Mouse (Mus musculus) embryonic facial prominence, embryonic 12.5 days (tissue): ENCODE data around the gene Metrn. TPM values are rescaled to one million over a fixed set of nuclear protein-coding genes. Genes with fewer than 3 reads are reported as not detected.

Source experiments
- ATAC-seq: fragments of 200-750 bp; cut with Nextera tagmentation; 2 replicates; pipeline ENCODE4 v1.8.0; 2017; ENCODE audit not compliant: insufficient number of reproducible peaks, insufficient read depth, low FRiP score, low TSS enrichment
- H3K27ac ChIP-seq: fragments of 300-500 bp; sonication (generic); 2 replicates; pipeline ENCODE4 v1.5.1; 2016; ENCODE audit warnings: mild to moderate bottlenecking
- H3K27me3 ChIP-seq: fragments of 300-500 bp; sonication (generic); 2 replicates; pipeline ENCODE4 v1.6.1; 2016; ENCODE audit warnings: mild to moderate bottlenecking, moderate library complexity
- H3K36me3 ChIP-seq: fragments of 300-500 bp; sonication (generic); 2 replicates; pipeline ENCODE4 v1.6.1; 2016; ENCODE audit warnings: mild to moderate bottlenecking
- H3K4me1 ChIP-seq: fragments of 300-500 bp; sonication (generic); 2 replicates; pipeline ENCODE4 v1.6.1; 2016
- H3K4me2 ChIP-seq: fragments of 300-500 bp; sonication (generic); replicated peaks from 2 replicates; pipeline ENCODE4 v1.6.1; 2016; ENCODE audit warnings: mild to moderate bottlenecking, moderate library complexity
- H3K4me3 ChIP-seq: fragments of 300-500 bp; sonication (generic); 2 replicates; pipeline ENCODE4 v1.5.1; 2016; ENCODE audit warnings: mild to moderate bottlenecking
- H3K9ac ChIP-seq: fragments of 300-500 bp; sonication (generic); 2 replicates; pipeline ENCODE4 v1.6.1; 2016; ENCODE audit warnings: mild to moderate bottlenecking, moderate library complexity
- H3K9me3 ChIP-seq: fragments of 300-500 bp; sonication (generic); 2 replicates; pipeline ENCODE4 v1.6.1; 2016; ENCODE audit warnings: mild to moderate bottlenecking, moderate library complexity
- WGBS: fragments of 180-500 bp; shearing (Covaris S2); methylation state at CpG from one replicate; pipeline ENCODE4 v1.1.7; 2016; 5-methylcytosine and 5-hydroxymethylcytosine counted together
- polyA plus RNA-seq: library from polyadenylated mRNA; unstranded; fragments of >200 nt; fragmentation: Nextera tagmentation; extraction: Ambion mirVana; gene quantifications from 2 replicates; pipeline ENCODE4 v1.2.1, GENCODE M21; 2016

The Metrn gene
- polyA plus RNA-seq, 1 experiment from 2014 or later: 65.9 TPM

DNA sequence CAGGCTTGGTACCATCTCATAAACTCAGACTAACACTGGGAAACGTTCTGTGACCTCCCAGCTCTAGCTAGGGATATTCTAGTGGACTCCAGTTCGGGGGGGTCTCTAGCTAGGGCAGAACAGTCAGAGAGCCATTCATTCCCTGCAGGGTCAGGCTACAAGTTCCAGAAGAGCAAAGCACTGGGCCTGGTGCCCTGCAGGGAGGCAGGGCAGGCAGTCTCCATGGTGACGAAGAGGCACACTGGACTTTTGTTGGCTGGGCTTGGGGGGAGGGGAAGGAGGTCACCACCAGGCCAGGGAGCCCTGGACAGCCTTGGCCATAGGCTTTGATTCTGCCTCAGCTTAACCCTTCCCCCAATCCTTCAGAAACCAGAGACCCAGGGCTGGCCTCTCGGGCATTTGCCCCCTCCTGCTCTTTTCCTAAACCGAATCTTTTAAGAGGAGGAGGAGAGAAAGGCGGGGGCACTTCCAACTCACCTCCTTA is 1.3 kb downstream of the Metrn start, which contains the start of gene AC134908.4:
AC134908.4 (minus strand) TSS at position 51 of the 484 bp plus-strand sequence.
- ATAC-seq: no peak
- Histone ChIP-seq H3K9me3 (no peaks in the 10 kb centered on the region), H3K4me1 (peaks cover 43% of the 10 kb centered on the region), H3K9ac (peak within 1 kb of the TSS; percentile 68), H3K27ac (peak within 1 kb of the TSS; percentile 51), H3K4me3 (peak within 1 kb of the TSS; percentile 86), H3K27me3 (no peaks in the 10 kb centered on the region), H3K4me2 (peak within 1 kb of the TSS; percentile 95), H3K36me3 (no peaks in the 10 kb centered on the region; the same call in 1 of the 2 replicates)
- WGBS: 8% methylated on average over 6 of the region's 6 CpGs

- Histone ChIP-seq H3K9me3 (no peaks in the 10 kb centered on the region), H3K27ac (peak overlapping the region; percentile 42; the same call in 1 of the 2 replicates), H3K4me2 (peak overlapping the region; percentile 95), H3K36me3 (no peaks in the 10 kb centered on the region; the same call in 1 of the 2 replicates), H3K27me3 (no peaks in the 10 kb centered on the region), H3K9ac (peak overlapping the region; percentile 68), H3K4me3 (peak overlapping the region; percentile 86; the same call in 1 of the 2 replicates), H3K4me1 (peaks cover 43% of the 10 kb centered on the region)
- no peak for ATAC-seq
- WGBS: 71% methylated on average over 17 of the region's 17 CpGs
These were observed 1.9 kb downstream of the Metrn start for GRCm38 (mm10) chr17:25794998-25795397.

- WGBS: 50% methylated on average over 13 of the region's 13 CpGs
- no peak overlapping the region for H3K9ac ChIP-seq
- no peak overlapping the region for H3K4me2 ChIP-seq
- no peak overlapping the region for H3K4me3 ChIP-seq
- H3K9me3 ChIP-seq: no peaks in the 10 kb centered on the region
- no peak for ATAC-seq
- peaks cover 8% of the 10 kb centered on the region; the same call in 1 of the 2 replicates for H3K36me3 ChIP-seq
- H3K27ac ChIP-seq: no peak overlapping the region; the same call in 1 of the 2 replicates
- no peaks in the 10 kb centered on the region for H3K27me3 ChIP-seq
- H3K4me1 ChIP-seq: peaks cover 43% of the 10 kb centered on the region
These were observed 2.7 kb downstream of the Metrn start for GRCm38 (mm10) chr17:25794197-25794596.

DNA sequence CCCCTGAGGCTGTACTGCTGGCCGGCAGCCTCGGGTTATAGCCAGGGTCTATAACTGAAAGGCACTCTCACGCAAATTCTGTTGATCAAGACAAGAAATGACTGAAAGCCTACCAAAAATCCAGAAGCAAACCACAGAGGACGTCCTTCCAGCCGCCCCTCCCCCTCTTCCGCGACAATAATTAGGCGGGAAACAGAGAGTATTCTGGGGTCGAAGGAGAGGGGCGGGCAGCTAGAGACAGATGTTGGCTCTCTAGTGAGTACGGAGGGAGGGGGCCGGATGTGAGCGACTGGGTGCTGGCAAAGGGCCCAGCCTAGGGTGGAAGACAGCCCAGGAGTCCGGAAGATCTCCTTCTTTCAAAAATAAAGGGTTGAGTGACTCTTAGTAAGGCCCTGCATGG is 4.3 kb downstream of the Metrn start, which contains the start of gene Fam173a:
Fam173a (minus strand) TSS at position 287 of the 400 bp plus-strand sequence.
- Histone ChIP-seq H3K36me3 (peaks cover 18% of the 10 kb centered on the region), H3K4me2 (peak within 1 kb of the TSS; percentile 87), H3K9ac (peak within 1 kb of the TSS; percentile 77), H3K27me3 (no peaks in the 10 kb centered on the region), H3K9me3 (no peaks in the 10 kb centered on the region), H3K4me3 (peak within 1 kb of the TSS; percentile 69), H3K27ac (peak within 1 kb of the TSS; percentile 95), H3K4me1 (peaks cover 42% of the 10 kb centered on the region)
- ATAC-seq: no peak
- under 1% methylated on average over 14 of the region's 14 CpGs for WGBS

DNA sequence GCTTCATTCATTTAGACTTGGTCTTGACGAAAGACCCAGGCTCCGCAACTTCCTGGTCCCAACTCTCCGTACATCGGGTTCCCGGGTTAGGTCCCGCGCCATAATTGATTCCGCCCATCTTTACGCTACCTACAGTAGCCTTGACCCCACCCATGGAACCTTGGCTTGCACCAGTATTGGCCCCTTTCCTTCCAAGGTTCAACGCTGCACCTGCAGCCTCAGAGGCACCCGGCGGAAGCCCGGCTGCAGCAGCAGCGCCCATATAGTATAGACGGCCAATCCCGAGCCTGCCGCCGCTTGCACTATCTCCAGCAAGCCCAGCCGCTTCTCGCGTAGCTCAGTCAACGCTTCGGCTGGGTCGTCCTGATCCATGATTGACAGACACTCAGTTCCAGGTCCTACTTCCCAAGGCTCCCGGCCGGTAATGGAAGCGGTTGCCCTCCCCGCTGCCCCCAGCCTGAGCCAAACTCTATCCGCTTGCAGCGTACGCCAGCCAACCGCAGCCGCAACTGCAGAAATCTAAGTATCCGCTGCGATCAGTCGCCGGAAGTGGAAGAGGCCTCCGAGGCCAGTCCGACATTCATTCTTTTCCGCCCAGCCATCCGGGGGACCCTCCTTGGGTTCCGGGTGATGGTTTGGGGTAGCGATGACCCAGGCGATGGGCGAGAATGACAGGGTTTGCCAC is 5.0 kb downstream of the Metrn start:
- Histone ChIP-seq H3K27me3 (no peaks in the 10 kb centered on the region), H3K9ac (peak overlapping the region; percentile 77), H3K4me1 (peaks cover 36% of the 10 kb centered on the region), H3K27ac (peak overlapping the region; percentile 95), H3K36me3 (peaks cover 24% of the 10 kb centered on the region), H3K4me2 (peak overlapping the region; percentile 87), H3K9me3 (no peaks in the 10 kb centered on the region), H3K4me3 (peak overlapping the region; percentile 69)
- WGBS: under 1% methylated on average over 45 of the region's 45 CpGs
- ATAC-seq: peak; percentile 43; the same call in 1 of the 2 replicates

DNA sequence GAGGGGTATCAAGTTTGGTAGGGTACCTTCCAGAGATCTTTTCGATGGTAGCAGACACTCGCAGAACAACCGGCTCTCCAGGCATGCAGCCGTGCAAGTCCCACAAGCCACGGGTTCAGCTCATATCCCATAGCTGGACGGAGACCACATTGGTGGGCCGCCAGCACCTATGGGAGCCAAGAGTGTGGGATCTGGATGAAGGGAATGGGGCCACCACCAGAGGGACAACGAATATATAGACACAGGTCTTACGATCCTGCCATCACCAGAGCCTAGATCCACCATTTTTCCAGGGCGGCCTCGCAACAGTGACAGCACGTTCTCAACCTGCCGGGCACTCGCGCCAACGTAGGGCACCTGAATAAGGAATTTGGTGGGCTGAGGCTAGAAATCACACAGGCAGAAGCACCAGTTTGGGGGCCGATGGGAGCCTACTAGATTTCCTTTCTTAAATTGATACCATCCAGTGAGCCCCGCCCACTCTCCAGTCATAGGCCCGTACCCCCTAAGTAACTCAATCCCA is 5.6 kb downstream of the Metrn start:
- no peaks in the 10 kb centered on the region for H3K27me3 ChIP-seq
- peaks cover 25% of the 10 kb centered on the region for H3K36me3 ChIP-seq

GRCm38 (mm10) chr17:25786781-25787504 is 10.0 kb downstream of the Metrn start:
- Histone ChIP-seq H3K9me3 (no peaks in the 10 kb centered on the region), H3K9ac (no peak overlapping the region), H3K4me2 (no peak overlapping the region), H3K27me3 (no peaks in the 10 kb centered on the region), H3K4me1 (peaks cover 32% of the 10 kb centered on the region), H3K27ac (no peak overlapping the region), H3K4me3 (no peak overlapping the region), H3K36me3 (peaks cover 49% of the 10 kb centered on the region)
- no peak for ATAC-seq
- 91% methylated on average over 9 of the region's 9 CpGs for WGBS

More for the DNA sequence above, 5.6 kb downstream of the Metrn start:
- Histone ChIP-seq H3K4me1 (peaks cover 35% of the 10 kb centered on the region), H3K9ac (peak overlapping the region; percentile 77), H3K4me3 (peak overlapping the region; percentile 69), H3K4me2 (peak overlapping the region; percentile 87), H3K27ac (peak overlapping the region; percentile 95), H3K9me3 (no peaks in the 10 kb centered on the region)
- WGBS: 25% methylated on average over 19 of the region's 19 CpGs
- no peak for ATAC-seq

- ATAC-seq: no peak
- H3K4me3 ChIP-seq: peak within 1 kb of the TSS; percentile 57
- peak within 1 kb of the TSS; percentile 81 for H3K27ac ChIP-seq
- H3K4me2 ChIP-seq: peak within 1 kb of the TSS; percentile 68
- peaks cover 55% of the 10 kb centered on the region for H3K36me3 ChIP-seq
- no peaks in the 10 kb centered on the region for H3K9me3 ChIP-seq
- peak within 1 kb of the TSS; percentile 72 for H3K9ac ChIP-seq
- 77% methylated on average over 3 of the region's 3 CpGs for WGBS
- H3K4me1 ChIP-seq: peaks cover 29% of the 10 kb centered on the region
- no peaks in the 10 kb centered on the region for H3K27me3 ChIP-seq
These were observed 10.7 kb downstream of the Metrn start, which contains the start of gene Ccdc78 for GRCm38 (mm10) chr17:25786280-25786679. TSS of gene Ccdc78 (plus strand) at chr17:25786580.

- peaks cover 24% of the 10 kb centered on the region for H3K4me1 ChIP-seq
- under 1% methylated on average over 23 of the region's 23 CpGs for WGBS
- peak within 1 kb of the TSS; percentile 81 for H3K27ac ChIP-seq
- H3K36me3 ChIP-seq: peaks cover 65% of the 10 kb centered on the region
- ATAC-seq: peak; percentile 75
- H3K27me3 ChIP-seq: no peaks in the 10 kb centered on the region
- peak within 1 kb of the TSS; percentile 68 for H3K4me2 ChIP-seq
- no peaks in the 10 kb centered on the region for H3K9me3 ChIP-seq
- peak within 1 kb of the TSS; percentile 72 for H3K9ac ChIP-seq
- peak within 1 kb of the TSS; percentile 57 for H3K4me3 ChIP-seq
These were observed 11.6 kb downstream of the Metrn start, which contains the start of gene Haghl for GRCm38 (mm10) chr17:25785281-25785745. TSS of gene Haghl (minus strand) at chr17:25785673.

DNA sequence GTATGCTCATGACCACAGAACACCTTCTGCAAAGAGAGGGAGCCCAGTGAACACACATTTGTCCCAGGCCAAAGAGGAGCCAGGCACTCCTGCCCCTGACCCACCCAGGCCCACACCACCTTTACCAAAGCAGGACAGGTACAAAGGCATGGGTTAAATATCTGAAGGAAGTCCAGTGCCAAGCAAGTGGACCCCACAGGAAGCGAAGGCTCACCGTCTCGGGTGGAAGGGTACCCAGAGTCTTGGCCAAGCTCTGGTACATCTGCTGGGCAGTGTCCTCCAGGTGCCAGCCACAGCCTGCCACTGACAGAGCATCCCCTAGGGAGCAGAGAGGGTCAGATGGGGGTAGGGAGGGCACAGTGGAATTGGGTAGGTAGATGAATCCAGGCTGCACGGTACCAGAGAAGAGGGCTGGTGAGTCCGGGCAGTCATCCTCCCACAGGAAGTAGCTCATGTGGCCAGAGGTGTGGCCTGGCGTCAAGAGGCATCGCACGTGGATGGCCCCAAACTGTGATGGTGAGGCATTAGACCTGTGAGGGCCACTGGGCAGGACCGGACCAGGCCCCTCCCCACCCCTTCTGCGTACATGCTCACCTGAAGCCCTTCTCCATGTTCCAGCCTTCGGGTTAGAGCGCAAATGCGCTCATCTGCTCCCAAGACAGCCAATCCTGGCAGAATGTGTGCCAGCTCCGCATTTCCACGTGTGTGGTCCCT is 12.9 kb downstream of the Metrn start:
- Histone ChIP-seq H3K4me2 (peak overlapping the region; percentile 68), H3K27me3 (no peaks in the 10 kb centered on the region), H3K9ac (peak overlapping the region; percentile 72), H3K4me1 (peaks cover 24% of the 10 kb centered on the region), H3K4me3 (peak overlapping the region; percentile 57), H3K36me3 (peaks cover 62% of the 10 kb centered on the region), H3K9me3 (no peaks in the 10 kb centered on the region), H3K27ac (no peak overlapping the region)
- no peak for ATAC-seq
- WGBS: 79% methylated on average over 15 of the region's 15 CpGs

GRCm38 (mm10) chr17:25783086-25783485 is 13.8 kb downstream of the Metrn start:
- 83% methylated on average over 7 of the region's 7 CpGs for WGBS
- Histone ChIP-seq H3K36me3 (peaks cover 58% of the 10 kb centered on the region), H3K9ac (no peak overlapping the region), H3K4me2 (no peak overlapping the region), H3K4me1 (peaks cover 24% of the 10 kb centered on the region), H3K4me3 (no peak overlapping the region), H3K27me3 (no peaks in the 10 kb centered on the region), H3K27ac (no peak overlapping the region), H3K9me3 (no peaks in the 10 kb centered on the region)
- ATAC-seq: no peak
